25 mouse cellular contexts compared by ENCODE assay signal in the genomic region with DNA sequence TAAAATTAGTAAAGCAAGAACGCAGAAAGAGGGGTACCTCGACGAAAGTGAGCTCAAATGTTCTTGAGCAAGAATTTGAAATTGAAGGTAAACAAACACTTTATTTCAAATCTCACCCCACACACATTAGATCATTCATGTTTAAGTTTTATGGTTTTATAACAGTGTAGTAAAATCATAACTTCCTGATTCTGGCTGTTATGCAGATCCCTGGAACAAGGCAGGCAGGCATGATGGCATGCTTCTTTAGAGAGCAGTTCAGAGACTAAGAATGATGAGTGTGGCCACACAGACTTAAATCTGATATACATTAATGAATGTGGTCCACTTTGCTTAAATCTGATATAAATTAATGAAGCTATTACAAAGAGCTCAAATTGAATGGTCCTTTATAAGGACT.
"Had no signal": no experiment of that assay in that cellular context is flagged by ENCODE, and none has a peak within 500 bp of the region (broad histone marks: within the 10 kb centered on the region; RNA-seq: fewer than 3 reads in every experiment).

No protein-coding gene starts in this region.

- H3K9me3 ChIP-seq: heart, embryonic 12.5 days; hindbrain, embryonic 10.5 days; hindbrain, embryonic 12.5 days; kidney, embryonic 15.5 days; limb, embryonic 13.5 days; limb, embryonic 15.5 days; liver, embryonic 12.5 days had no signal

- H3K4me2 ChIP-seq: heart, embryonic 12.5 days; hindbrain, embryonic 12.5 days; hindbrain, embryonic 14.5 days; kidney, embryonic 15.5 days; limb, embryonic 13.5 days; limb, embryonic 15.5 days; liver, embryonic 12.5 days had no signal

- H3K36me3 ChIP-seq: heart, embryonic 12.5 days; hindbrain, embryonic 10.5 days; hindbrain, embryonic 12.5 days; kidney, embryonic 15.5 days; limb, embryonic 13.5 days; limb, embryonic 15.5 days had no signal

- H3K4me1 ChIP-seq: heart, embryonic 12.5 days; hindbrain, embryonic 10.5 days; hindbrain, embryonic 12.5 days; kidney, embryonic 15.5 days; limb, embryonic 13.5 days; limb, embryonic 15.5 days; liver, embryonic 12.5 days had no signal

- H3K27me3 ChIP-seq: hindbrain, embryonic 12.5 days; kidney, embryonic 15.5 days; limb, embryonic 13.5 days; limb, embryonic 15.5 days had no signal

- H3K27ac ChIP-seq: heart, adult 2 months; hindbrain, embryonic 10.5 days; hindbrain, embryonic 12.5 days; hindbrain, embryonic 14.5 days; kidney, embryonic 15.5 days; kidney, postnatal 0 days; layer of hippocampus, adult 2 months; limb, embryonic 13.5 days; limb, embryonic 15.5 days; liver, embryonic 12.5 days; liver, embryonic 14.5 days had no signal

- ATAC-seq: hindbrain, embryonic 16.5 days; inflammation-experienced regulatory T-cells, adult 6 months; liver, embryonic 12.5 days had no signal

- DNase-seq: gastrocnemius, postnatal 14 days; gastrocnemius, postnatal 36 days; heart, adult 11 months; heart, adult 2 months; heart, postnatal 10 days; heart, postnatal 4 days; kidney, adult 18-20 months; kidney, adult 9 months; kidney, postnatal 25 days; kidney, postnatal 4 days; layer of hippocampus, postnatal 36 days; left cerebral cortex, postnatal 4 days had no signal

- H3K9ac ChIP-seq: heart, embryonic 12.5 days; hindbrain, embryonic 12.5 days; hindbrain, embryonic 14.5 days; kidney, embryonic 15.5 days; limb, embryonic 13.5 days; limb, embryonic 15.5 days; liver, embryonic 12.5 days; liver, embryonic 14.5 days had no signal

- H3K4me3 ChIP-seq: heart, adult 2 months; heart, embryonic 12.5 days; hindbrain, embryonic 10.5 days; hindbrain, embryonic 12.5 days; kidney, embryonic 15.5 days; layer of hippocampus, adult 2 months; limb, embryonic 13.5 days; limb, embryonic 15.5 days; liver, embryonic 12.5 days had no signal
